Mouse (Mus musculus) heart, postnatal 4 days (tissue): ENCODE data around the gene Gm5426. TPM values are rescaled to one million over a fixed set of nuclear protein-coding genes. Genes with fewer than 3 reads are reported as not detected.
A peak's percentile ranks its signal among the peaks of the same experiment; 100 is the strongest.
"Not testable (repeated sequence)": the region's sequence is repeated elsewhere in the genome, so short reads cannot be mapped to it uniquely, and the experiment has no call there.

Experiments
- DNase-seq: peaks from one replicate; pipeline ENCODE4 v3.0.0; 2021
- total RNA-seq, 2 experiments: library from RNA; stranded (reverse); gene quantifications; 2 replicates each; pipeline ENCODE4 v1.2.3; 2021

Gm5426 gene
- not detected for total RNA-seq

DNA sequence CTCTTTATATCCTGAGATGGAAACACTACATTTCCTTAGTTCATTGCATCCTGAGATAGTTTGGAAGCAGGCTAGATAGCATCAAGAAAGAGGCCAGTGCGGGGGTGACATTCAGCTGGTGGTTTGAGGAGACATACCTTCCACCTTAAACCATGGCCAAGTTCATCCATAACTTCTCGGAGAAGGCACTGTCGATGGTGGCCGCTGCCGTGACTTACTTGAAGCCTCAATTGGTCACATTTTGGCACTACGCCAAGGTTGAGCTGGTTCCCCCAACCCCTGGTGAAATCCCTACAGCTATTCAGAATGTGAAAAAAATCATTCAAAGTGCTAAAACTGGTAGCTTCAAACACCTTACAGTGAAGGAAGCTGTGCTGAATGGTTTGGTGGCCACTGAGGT, at the start of gene Gm5426:
TSS of gene Gm5426 (plus strand) at position 153 of the 400 bp plus-strand sequence.
- DNase-seq: not testable (repeated sequence)

DNA sequence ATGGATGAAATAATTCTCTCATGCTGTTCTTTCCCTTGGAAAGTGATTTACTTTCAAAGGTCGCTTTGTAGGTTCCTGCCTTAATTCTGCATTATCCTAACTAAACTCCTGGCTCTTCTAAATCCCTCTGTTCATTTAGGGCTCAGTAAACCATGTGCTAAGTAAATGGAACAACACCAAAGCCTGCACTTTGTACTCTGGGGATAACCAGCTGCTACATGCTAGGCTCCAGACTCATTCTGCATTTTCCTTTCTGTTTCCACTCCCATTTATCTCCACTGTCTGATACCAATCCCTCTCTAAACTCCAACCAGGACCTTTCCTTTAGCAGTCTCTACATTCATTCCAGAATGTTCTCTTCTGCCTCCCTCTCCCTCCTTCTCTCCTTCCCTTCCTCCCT, 46.7 kb upstream of the Gm5426 start:
- no peak for DNase-seq

DNA sequence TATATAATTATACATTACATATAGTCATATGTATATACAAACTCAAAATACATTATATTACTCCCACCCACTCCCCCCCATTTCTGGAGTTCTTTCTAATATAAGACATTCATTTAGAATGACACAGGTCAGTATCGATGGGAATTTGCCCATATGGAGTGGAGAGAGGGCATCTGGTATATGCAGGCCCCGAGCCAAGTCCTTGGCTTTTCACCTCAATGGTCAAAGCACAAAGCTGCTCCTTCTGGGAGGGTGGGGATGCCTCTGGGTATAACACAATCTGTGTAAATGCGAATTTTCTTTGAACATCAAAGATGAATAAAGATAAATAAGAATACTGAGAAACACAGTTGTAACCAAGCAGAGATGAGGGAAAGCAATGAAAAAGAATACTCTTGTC, 46.0 kb upstream of the Gm5426 start:
- no peak for DNase-seq

DNA sequence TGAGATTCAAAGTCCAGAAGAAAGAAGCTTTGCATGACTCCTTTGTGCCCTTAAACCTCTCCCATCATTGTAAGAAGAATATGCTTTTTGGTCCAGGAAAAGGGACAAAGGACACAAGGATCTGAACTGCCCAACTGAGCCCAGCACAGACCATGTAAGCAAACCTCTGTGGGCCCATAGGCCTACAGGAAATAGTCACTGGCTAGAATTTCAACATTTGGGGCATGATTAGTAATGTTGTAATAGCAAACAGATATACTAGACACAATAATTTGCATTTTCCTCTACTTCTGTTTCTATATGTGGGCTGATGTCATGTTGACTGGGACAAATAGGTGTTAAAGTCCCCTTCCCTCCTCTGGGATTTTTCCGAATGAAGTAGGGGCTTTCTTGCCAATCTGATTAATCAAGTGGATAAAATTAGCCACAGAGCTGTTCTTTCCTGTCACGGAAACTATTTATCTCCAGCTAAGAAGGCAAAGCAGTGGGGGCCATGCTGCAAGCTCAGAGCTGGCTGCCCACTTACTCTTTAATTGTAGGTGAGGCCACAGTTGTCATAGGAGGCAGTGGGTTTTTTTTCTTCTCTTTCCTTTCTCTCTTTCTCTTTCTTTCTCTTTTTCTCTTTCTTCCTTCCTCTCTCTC, 42.4 kb upstream of the Gm5426 start:
- DNase-seq: no peak

DNA sequence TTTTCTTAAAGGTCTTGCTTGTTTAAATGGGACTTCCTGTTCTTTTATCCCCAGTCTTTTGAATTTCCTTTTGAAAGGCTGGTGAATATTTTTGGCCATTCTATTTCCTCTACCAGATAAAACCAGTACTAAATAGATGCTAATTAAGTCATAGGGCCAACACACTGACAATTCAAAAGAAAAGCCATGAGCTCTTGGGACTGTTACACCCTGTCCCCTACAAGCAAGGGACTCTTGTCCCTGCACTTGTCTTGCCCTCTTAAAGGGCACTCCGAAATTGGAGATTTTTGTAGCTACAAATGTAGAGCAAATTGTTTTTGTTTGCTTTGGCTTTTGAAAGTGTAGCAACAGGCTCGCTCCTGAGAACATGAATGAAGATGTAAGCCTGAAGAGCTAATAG, 41.8 kb upstream of the Gm5426 start:
- no peak for DNase-seq

DNA sequence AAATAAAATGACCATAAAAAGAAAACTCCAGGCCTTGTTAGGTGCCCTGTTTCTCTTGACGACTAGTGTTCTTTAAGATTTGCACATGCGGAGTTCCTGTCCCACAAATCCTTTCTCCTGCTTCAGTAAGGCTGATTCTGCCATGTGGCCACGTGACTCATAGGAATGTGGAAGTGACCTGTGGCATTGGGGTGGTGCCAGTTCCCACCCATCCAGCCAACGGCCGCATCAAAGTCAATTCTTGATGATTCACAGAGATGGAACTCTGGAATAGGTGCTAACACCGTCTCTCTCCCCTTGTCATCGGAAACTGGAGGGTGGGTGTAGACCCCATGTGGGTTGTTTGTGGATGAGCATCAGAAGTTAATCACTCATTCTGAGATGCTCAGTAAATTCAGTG, 39.7 kb upstream of the Gm5426 start:
- DNase-seq: no peak

DNA sequence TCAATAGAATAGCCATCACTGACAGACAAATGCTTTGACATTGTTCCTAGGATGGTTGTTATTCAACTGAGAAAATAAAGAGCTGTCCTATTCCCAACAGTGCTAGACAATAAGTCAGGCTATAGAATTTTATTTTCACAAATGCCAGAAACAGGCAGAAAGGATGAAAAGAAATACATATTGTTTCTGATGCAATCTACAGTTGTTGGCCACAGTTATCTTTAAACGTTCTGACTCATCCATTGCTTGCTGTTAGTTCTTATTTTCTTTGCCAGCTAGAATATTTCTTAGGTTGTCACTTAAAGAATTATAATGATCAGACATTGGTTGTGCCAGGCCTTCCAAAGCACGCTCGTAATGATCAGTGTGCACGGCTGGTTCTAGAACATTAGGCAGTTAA, 35.4 kb upstream of the Gm5426 start:
- no peak for DNase-seq

DNA sequence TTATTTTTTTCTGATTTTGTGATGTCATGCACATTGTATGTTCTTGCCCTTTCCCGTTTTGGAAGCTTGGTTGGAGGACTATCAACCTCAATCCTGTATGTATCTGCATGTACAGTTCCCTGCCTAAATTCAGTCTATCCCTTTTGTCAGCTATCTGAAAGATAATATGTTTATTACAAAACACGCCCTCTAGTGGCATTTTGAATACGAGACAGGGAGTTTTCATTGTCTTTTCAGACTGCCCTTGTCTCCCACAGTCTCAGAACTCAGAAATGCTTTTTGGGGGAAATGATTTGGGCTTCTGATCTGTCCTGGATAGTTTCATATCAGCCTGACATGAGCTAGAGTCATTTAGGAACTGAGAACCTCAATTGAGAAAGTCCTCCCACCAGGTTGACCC, 32.2 kb upstream of the Gm5426 start:
- DNase-seq: no peak

DNA sequence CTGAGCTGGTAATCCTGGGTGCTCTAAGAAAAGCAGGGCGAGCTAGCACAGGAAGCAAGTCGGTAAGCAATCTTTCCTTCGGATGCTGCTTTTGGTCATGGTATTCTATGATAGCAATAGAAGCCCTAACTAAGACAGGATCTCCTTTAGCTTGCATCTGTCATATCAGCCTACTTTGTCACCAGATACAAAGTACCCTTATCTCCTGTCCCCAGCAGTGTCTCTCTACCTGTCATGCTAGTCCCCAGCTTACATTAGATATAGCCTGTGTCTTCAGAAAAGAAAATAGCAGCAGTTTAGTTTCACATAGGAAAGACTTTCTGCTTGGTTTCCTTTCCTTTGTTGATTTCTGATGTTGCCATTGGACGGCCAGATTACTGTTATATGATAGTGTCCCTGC, 31.8 kb upstream of the Gm5426 start:
- DNase-seq: no peak

DNA sequence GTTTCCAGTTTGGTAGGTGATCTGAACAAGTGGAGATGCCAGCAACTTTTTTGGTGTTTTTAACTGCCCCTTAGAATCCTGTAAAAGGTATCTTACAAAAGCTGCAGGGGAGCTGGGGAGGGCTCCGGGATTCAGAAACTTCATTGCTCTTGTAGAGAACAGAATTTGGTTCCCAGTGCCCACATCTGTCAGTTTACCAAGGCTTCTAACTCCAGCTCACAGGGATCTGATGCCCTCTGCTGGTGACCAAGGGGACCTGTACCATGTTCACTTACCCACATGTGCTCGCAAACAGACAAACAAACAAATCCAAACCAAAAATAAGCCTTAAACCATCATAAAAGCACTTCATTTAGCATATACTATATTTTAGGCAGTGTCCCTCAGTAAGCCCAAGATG, 31.3 kb upstream of the Gm5426 start:
- DNase-seq: no peak

DNA sequence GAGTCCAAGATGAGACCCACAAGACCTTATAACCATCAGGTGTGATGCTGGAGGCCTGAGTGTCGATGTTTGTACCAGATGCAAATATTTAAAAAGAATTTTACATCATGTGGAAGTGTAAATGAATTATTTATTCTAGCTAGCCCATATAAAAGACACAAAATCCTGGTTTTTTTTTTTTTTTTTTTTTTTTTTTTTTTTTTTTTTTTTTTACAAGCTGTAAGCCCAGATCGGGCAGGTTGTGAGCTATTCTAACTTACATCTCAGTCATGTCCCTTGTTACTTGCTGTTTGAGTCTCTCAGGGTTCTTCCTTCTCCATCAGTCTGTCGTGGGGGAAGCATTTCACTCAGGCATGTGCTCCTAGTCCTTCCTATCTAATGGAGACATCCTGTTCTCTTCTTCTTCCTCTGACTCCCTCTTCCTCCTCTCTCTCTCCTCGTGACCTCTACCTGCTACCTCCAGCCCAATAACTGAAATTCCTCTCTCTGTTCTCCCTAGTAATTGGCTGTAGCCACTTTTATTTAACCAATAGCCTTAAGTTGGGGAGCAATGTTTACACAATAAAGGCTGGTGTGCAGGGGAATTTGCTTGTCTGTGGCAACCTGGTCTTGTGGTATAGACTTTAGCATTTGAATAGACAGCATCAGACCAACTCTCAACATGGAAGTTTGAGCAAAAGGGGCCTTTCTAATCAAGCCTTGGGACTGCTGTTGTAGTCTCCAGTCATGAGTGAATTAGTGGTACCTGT, 29.3 kb upstream of the Gm5426 start:
- no peak for DNase-seq

DNA sequence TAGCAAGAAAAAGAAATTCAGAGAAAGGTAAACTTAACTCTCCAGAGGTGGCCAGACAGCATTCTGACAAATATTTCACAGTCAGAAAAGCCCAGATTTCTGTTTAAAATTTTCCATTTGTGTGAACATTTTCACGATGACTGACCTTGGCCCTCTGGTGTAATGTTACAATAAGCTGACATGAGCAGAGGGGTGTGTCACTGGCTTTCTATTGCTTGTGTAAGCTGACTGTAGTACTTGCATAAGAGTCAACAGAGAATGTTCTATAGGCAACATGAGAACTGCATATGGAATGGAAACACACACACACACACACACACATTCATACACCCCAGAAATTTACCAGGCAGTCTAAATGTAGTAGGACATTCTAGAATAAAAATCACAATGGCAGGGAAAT, 28.6 kb upstream of the Gm5426 start:
- DNase-seq: no peak

DNA sequence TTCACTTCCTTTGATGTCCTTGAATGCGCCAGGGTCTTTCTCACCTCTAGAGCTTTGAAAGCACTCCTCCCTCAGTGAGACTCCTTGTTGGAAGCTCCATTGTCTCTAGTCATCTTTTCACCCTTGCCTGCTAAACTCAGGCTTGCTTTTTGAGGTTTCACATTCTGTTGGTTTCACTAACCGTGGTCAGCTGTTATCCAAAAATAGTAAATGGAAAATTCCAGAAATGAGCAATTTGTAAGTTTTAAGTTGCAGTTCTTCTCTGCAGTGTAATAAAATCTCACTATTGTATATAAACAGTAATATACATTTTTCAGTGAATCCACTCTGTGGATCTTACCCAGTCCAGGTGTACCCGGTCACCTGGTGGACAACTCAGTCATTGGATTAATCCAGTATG, 21.1 kb upstream of the Gm5426 start:
- DNase-seq: no peak

DNA sequence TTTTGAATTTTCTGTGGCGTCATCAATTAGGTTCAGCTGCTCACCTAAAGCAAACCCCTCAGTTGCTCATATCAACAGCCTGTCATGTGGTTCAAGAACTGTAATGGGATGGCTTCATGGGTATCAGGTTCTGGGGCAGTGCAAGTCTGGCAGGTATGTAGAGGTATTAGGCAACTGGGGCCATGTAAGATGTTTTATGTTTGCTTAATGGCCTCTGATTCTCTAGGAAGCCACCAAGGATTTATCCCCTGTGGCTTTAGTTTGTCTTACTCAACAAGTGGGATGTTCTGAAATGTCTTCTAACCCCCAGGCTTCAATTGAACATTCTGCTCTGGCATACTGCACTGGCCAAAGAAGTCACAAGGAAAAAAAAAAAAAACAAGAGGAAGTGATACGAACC, 15.6 kb upstream of the Gm5426 start:
- DNase-seq: no peak

DNA sequence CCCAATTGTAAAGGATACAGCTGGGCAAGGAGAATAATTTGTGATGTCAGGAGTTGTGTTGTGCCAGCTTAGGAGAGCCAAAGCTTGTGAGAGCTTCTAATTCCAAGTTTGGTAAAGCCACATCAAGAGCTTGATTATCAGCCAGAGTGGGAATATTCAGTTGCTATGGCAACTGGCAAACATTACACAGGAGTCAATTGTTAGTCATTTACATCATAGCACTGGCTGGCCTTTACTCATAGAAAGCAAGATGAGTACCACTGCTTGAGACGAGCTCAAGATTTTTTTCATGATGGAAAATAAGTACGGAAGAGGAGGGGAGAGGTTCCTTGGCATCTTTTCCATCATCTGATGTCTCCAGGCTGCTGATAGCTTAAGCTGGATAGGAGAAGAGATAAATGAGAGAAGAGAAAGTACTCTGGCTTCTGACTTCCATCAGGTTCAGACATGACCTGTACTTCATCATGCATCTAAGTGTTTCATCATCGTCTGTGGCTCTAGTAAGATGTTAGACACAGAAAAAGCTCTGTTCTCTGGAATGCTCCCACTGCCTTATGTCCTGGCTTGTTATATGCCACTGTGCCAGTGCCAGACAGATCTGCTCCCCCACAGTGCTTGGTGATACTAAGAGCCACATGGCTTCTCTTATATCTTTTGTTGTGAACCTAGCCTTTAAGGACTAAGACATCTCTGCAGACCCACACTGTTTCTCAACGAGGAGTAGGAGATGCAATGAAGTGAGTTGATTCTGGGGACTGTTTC, 15.0 kb upstream of the Gm5426 start:
- no peak for DNase-seq

DNA sequence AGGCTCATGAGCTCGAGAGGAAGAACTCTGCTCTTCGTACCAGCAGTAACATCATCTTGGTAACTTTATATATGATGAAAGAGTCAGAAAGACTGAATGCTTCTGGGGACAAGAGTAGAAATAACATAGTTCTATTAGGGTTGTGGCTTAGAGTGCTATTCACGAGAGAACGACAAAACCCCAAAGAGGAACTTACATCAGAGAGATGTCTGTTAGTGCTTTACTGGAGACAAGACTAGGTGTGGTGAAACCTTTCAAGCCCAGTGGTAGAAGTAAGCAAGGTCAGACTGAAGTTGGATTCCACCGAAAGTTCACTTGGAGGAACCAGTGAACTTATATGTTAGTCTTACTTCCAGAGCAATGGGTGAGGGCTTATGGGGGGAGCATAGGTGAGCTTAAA, 12.5 kb upstream of the Gm5426 start:
- DNase-seq: no peak

DNA sequence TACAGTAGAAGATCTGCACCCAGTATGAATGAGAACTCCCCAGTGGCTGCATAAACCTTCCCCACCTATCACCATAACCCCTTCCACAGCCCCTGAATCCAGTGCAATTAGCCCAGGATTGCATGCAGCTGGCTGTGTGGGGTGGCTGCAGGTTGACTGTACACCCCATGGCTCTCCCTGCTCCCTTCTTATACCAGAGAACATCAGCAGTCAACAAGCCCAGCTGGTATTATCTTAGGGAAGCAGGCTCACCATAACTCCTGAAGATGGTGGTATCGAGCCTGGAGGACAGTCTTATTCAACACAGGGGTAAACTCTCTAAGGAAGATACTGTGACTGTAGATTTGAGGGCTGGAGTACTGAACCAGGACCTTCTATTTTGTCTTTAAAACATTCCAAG, 12.1 kb upstream of the Gm5426 start:
- DNase-seq: no peak

DNA sequence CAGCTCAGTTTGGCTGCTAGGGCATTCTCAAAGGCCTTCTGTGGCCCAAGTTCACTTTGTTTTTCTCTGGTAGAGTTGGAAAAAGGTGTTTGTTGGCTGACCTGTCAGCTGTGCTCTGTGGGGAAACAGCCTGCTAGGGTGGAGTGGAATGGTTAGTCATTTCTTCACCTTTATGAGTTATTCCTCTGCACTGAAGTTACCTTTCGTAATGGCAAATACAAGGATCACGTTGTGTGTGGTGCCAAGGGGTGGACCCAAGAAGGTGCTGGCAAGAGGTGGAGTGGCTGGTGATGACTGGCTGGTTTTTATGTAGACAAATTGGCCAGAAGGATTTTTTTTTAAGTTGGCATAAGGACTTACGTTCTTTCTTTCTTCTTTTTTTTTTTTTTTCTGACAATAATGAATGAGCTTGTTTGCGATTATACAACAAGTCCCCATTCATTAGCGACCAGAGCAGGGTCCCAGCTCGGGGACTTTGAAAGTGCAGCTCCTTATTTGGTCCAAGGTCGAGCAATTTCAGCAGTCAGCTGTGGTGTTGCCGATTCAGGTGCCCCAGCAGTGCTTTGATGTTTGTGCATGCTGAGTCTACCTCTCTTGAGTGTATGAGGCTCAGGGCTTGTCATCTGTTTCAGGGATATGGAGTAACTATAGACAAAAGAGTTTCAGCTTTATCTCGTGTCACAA, 10.5 kb upstream of the Gm5426 start:
- DNase-seq: no peak

DNA sequence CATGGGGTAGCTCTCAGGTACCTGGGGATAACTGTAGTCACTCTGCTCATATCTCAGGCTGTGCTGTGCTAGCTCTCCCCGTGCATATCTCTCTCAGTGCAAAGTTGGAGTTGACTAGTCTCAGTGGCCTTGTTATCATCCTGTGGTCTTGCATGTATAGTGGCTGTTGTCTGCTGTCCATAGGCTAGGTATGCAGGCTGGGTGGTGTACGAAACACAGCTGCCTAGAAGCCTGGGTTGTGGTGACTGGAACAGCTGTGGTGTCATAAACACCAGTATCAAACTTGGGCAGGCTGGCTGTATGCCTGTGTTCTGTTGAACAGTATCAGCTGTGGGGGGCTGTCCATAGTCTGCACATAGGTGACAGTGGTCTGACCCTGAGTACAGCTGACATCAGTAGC, 7.2 kb upstream of the Gm5426 start:
- DNase-seq: no peak

DNA sequence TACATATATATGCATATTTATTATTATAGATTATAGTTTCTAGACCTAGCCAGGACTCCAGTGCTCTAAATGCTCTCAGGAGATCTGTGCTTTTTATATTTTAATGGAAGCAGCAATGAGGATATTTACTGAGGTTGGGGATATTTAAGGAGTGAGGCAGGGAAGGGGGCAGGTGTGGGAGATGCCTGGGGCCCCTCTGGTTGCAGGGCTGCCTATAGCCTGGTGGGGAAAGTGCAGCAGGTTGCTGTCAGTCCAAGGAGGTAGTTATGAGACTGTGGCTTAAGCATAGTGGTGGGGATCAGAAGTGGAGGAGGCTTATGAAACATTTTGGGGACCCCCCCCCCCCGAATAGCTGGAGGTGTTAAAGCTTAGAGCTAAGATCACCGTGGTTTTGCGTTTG, 6.0 kb upstream of the Gm5426 start:
- DNase-seq: no peak

DNA sequence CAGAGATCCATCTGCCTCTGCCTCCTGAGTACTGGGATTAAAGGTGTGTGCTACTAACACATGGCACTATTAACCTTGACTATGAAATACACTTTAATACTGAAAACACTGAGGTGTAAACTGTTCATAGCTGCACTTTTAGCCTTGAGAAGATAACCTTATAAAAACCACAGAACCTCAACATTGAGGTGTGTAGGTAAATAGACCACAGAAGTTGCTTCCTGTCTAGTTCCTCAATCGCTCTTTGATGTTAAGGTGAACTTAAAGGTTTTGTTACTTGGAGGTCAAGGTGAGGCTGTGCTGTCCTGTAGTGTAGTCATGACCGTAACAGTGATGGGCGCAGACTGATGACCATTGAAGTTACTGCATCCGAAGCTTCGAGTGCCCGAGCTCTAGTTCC, 5.3 kb upstream of the Gm5426 start:
- DNase-seq: no peak

DNA sequence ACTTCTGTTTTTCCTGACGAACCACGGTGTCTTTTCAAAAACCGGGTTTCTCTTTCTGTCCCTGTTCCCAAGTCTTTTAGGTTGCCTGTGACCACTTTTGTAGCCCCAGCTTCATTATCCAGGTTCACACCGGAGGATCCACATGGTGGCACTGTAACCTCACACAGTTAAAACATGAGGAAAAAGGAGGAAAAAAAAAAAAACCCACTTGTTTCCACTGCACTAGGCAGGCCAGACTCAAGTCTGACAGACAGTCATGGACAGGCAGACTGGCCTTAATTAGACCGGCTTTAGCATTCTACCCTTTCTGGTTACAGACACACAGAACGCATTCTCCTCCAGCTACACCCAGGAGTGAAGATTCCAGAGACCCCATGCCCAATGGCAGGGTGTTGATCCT, 4.2 kb upstream of the Gm5426 start:
- DNase-seq: peak; percentile 67

DNA sequence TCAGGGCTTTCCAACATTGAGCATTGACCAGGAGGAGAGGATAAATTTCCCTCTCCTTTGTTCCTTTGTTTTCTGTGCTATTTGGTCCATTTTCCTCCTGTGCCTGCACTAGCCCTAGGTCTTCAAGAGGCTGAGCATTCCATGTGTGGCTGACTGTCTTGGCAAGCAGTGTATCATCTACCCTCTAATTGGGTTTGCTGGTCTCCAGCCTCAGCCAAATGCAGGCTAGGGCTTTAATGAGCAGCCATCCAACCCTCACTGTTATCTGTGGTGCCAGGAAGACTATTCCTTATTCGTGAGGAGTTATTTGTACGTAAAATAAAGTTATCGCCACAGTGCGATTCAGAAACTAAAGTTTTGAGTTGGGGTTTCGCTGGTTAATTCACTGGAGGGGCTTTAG, 2.2 kb downstream of the Gm5426 start:
- DNase-seq: no peak
